Mouse (Mus musculus) embryonic facial prominence, embryonic 12.5 days (tissue): ENCODE data around the gene Arl3. TPM values are rescaled to one million over a fixed set of nuclear protein-coding genes. Genes with fewer than 3 reads are reported as not detected.

Experiments
- ATAC-seq: fragments of 200-750 bp; cut with Nextera tagmentation; 2 replicates; pipeline ENCODE4 v1.8.0; 2017; ENCODE audit not compliant: insufficient number of reproducible peaks, insufficient read depth, low FRiP score, low TSS enrichment
- H3K27ac ChIP-seq: fragments of 300-500 bp; sonication (generic); 2 replicates; pipeline ENCODE4 v1.5.1; 2016; ENCODE audit warnings: mild to moderate bottlenecking
- H3K27me3 ChIP-seq: fragments of 300-500 bp; sonication (generic); 2 replicates; pipeline ENCODE4 v1.6.1; 2016; ENCODE audit warnings: mild to moderate bottlenecking, moderate library complexity
- H3K36me3 ChIP-seq: fragments of 300-500 bp; sonication (generic); 2 replicates; pipeline ENCODE4 v1.6.1; 2016; ENCODE audit warnings: mild to moderate bottlenecking
- H3K4me1 ChIP-seq: fragments of 300-500 bp; sonication (generic); 2 replicates; pipeline ENCODE4 v1.6.1; 2016
- H3K4me2 ChIP-seq: fragments of 300-500 bp; sonication (generic); replicated peaks from 2 replicates; pipeline ENCODE4 v1.6.1; 2016; ENCODE audit warnings: mild to moderate bottlenecking, moderate library complexity
- H3K4me3 ChIP-seq: fragments of 300-500 bp; sonication (generic); 2 replicates; pipeline ENCODE4 v1.5.1; 2016; ENCODE audit warnings: mild to moderate bottlenecking
- H3K9ac ChIP-seq: fragments of 300-500 bp; sonication (generic); 2 replicates; pipeline ENCODE4 v1.6.1; 2016; ENCODE audit warnings: mild to moderate bottlenecking, moderate library complexity
- H3K9me3 ChIP-seq: fragments of 300-500 bp; sonication (generic); 2 replicates; pipeline ENCODE4 v1.6.1; 2016; ENCODE audit warnings: mild to moderate bottlenecking, moderate library complexity
- WGBS: fragments of 180-500 bp; shearing (Covaris S2); methylation state at CpG from one replicate; pipeline ENCODE4 v1.1.7; 2016; 5-methylcytosine and 5-hydroxymethylcytosine counted together
- polyA plus RNA-seq: library from polyadenylated mRNA; unstranded; fragments of >200 nt; fragmentation: Nextera tagmentation; extraction: Ambion mirVana; gene quantifications from 2 replicates; pipeline ENCODE4 v1.2.1, GENCODE M21; 2016

Gene Arl3
- polyA plus RNA-seq, 1 experiment from 2014 or later: 191 TPM

- Histone ChIP-seq H3K4me2 (no peak overlapping the region), H3K27ac (no peak overlapping the region), H3K36me3 (peaks cover 37% of the 10 kb centered on the region), H3K4me1 (no peaks in the 10 kb centered on the region), H3K9me3 (no peaks in the 10 kb centered on the region), H3K4me3 (no peak overlapping the region), H3K27me3 (no peaks in the 10 kb centered on the region), H3K9ac (no peak overlapping the region)
- ATAC-seq: no peak
- WGBS: 76% methylated on average over 7 of the region's 7 CpGs
These were observed 34.4 kb upstream of the Arl3 start for GRCm38 (mm10) chr19:46607424-46607823.

- H3K4me2 ChIP-seq: no peak overlapping the region
- no peak overlapping the region for H3K27ac ChIP-seq
- WGBS: 93% methylated on average over 13 of the region's 13 CpGs
- H3K9ac ChIP-seq: no peak overlapping the region
- no peaks in the 10 kb centered on the region for H3K4me1 ChIP-seq
- no peak for ATAC-seq
- no peaks in the 10 kb centered on the region for H3K9me3 ChIP-seq
- H3K4me3 ChIP-seq: no peak overlapping the region
- H3K36me3 ChIP-seq: peaks cover 37% of the 10 kb centered on the region
- H3K27me3 ChIP-seq: no peaks in the 10 kb centered on the region
These were observed 33.7 kb upstream of the Arl3 start for GRCm38 (mm10) chr19:46606718-46607117.

DNA sequence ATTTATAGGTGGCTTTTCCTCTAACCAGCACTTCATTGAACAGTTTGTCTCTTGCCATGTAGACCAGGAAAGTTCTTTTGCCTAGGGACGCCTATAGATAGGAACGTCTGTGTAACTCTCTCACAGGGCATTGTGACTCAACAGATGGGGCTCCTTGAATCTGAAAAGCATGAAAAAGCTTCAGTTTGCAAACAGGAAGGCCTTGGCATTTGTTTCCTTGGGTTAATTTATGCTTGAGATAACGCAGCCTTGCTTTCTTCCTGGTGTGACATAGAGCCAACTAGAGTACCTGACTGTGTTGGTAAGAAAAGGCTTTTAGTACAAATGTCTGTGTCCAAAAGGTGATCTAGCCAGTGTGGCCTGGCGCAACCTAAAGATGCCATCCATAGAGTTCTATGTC is 29.4 kb upstream of the Arl3 start:
- Histone ChIP-seq H3K9me3 (no peaks in the 10 kb centered on the region), H3K4me2 (no peak overlapping the region), H3K36me3 (peaks cover 20% of the 10 kb centered on the region), H3K4me3 (no peak overlapping the region), H3K9ac (no peak overlapping the region), H3K27ac (no peak overlapping the region), H3K4me1 (peaks cover 13% of the 10 kb centered on the region), H3K27me3 (no peaks in the 10 kb centered on the region)
- no peak for ATAC-seq
- 96% methylated on average over 4 of the region's 4 CpGs for WGBS

GRCm38 (mm10) chr19:46601491-46601890 is 28.5 kb upstream of the Arl3 start:
- peaks cover 13% of the 10 kb centered on the region for H3K36me3 ChIP-seq
- peaks cover 13% of the 10 kb centered on the region for H3K4me1 ChIP-seq
- no peak overlapping the region for H3K9ac ChIP-seq
- no peak overlapping the region for H3K4me2 ChIP-seq
- H3K4me3 ChIP-seq: no peak overlapping the region
- ATAC-seq: no peak
- 88% methylated on average over 14 of the region's 14 CpGs for WGBS
- H3K27me3 ChIP-seq: no peaks in the 10 kb centered on the region
- no peak overlapping the region for H3K27ac ChIP-seq
- no peaks in the 10 kb centered on the region for H3K9me3 ChIP-seq

DNA sequence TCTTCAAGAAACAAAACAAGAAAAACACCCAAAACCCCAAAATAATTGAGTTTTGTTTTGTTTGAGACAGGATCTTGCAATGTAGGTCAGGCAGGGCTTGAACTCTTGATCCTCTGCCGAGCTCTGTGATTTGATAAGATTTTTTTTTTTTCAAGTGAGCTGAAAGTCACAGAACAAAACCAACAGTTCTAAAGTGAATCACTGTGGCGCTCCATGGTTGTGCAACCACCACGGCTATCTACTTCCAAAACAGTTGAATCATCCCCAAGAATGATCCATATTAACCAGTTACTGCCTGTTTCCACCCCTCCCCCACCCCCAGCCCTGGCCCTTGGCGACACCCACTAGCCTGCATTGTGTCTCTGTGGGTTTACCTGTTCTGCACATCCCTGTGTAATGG is 27.4 kb upstream of the Arl3 start:
- Histone ChIP-seq H3K27me3 (no peaks in the 10 kb centered on the region), H3K36me3 (peaks cover 9% of the 10 kb centered on the region), H3K4me2 (peak overlapping the region; percentile 86), H3K9ac (no peak overlapping the region), H3K4me1 (peaks cover 13% of the 10 kb centered on the region), H3K9me3 (no peaks in the 10 kb centered on the region), H3K4me3 (peak overlapping the region; percentile 99), H3K27ac (no peak overlapping the region)
- WGBS: 76% methylated on average over 4 of the region's 4 CpGs
- ATAC-seq: no peak

GRCm38 (mm10) chr19:46599375-46600256 is 26.6 kb upstream of the Arl3 start:
- Histone ChIP-seq H3K9me3 (no peaks in the 10 kb centered on the region), H3K9ac (peak overlapping the region; percentile 80), H3K4me1 (peaks cover 13% of the 10 kb centered on the region), H3K4me2 (peak overlapping the region; percentile 86), H3K4me3 (peak overlapping the region; percentile 99), H3K27me3 (no peaks in the 10 kb centered on the region), H3K36me3 (peaks cover 9% of the 10 kb centered on the region), H3K27ac (peak overlapping the region; percentile 54; the same call in 1 of the 2 replicates)
- 19% methylated on average over 22 of the region's 22 CpGs for WGBS
- peak; percentile 19; the same call in 1 of the 2 replicates for ATAC-seq

DNA sequence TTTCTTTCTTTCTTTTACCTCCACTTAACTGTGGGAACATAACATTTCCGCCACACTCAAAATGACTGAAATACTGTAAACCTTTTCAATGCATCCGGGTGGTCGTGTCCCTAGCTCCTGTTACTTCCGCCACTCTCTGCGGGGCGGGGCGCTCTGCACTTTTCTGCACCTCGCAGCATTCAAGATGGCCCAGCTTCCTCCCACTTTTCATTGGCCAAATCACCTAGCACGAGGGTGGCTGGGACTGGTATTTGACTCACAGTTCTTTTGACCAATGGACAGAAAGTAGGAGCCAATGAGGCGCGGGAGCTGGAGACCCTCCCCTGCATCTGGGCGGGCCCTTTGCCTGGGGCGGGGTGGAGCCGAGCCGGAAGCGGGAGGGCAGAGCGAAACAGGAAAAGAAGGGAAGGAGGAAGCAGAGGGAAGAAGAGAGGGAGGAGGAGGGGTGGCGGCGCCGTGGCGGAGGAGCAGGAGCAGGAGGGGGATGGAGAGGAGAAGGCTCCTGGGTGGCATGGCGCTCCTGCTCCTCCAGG is 25.8 kb upstream of the Arl3 start, which contains the start of gene Wbp1l:
Gene Wbp1l (plus strand): TSS at position 365 of the 533 bp plus-strand sequence.
- Histone ChIP-seq H3K36me3 (peaks cover 9% of the 10 kb centered on the region; the same call in 1 of the 2 replicates), H3K27me3 (no peaks in the 10 kb centered on the region), H3K27ac (peak within 1 kb of the TSS; percentile 54; the same call in 1 of the 2 replicates), H3K9me3 (no peaks in the 10 kb centered on the region), H3K9ac (peak within 1 kb of the TSS; percentile 80), H3K4me3 (peak within 1 kb of the TSS; percentile 99), H3K4me2 (peak within 1 kb of the TSS; percentile 86), H3K4me1 (peaks cover 13% of the 10 kb centered on the region)
- 1% methylated on average over 22 of the region's 22 CpGs for WGBS
- ATAC-seq: peak; percentile 99

DNA sequence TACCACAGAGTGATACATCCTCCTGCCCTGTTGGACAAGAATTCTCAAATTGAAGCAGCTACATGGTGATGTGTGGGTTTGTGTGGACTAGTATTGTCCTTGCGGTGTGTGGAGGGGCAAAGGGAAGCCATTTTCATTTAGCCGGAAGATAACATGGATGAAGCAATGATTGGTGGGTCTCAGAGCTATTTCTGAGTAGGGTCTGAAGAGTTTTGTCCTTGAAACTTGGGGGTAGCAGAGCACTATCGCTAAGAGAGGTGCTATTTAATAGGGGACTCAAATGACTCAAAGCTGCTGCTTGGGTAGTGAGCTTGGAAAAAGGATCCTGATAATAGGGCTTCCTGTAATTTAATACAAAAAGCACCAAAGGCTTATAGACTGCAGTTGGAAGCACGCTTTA is 25.2 kb upstream of the Arl3 start:
- H3K36me3 ChIP-seq: peaks cover 11% of the 10 kb centered on the region; the same call in 1 of the 2 replicates
- no peaks in the 10 kb centered on the region for H3K9me3 ChIP-seq
- ATAC-seq: no peak
- peaks cover 13% of the 10 kb centered on the region for H3K4me1 ChIP-seq
- H3K27me3 ChIP-seq: no peaks in the 10 kb centered on the region
- H3K9ac ChIP-seq: no peak overlapping the region
- WGBS: 77% methylated on average over 4 of the region's 4 CpGs
- no peak overlapping the region for H3K27ac ChIP-seq
- no peak overlapping the region for H3K4me3 ChIP-seq
- H3K4me2 ChIP-seq: peak overlapping the region; percentile 86; the same call in 1 of the 2 replicates

GRCm38 (mm10) chr19:46592751-46593439 is 19.9 kb upstream of the Arl3 start:
- H3K36me3 ChIP-seq: peaks cover 57% of the 10 kb centered on the region
- no peak overlapping the region for H3K27ac ChIP-seq
- no peak overlapping the region for H3K4me3 ChIP-seq
- no peaks in the 10 kb centered on the region for H3K27me3 ChIP-seq
- H3K9ac ChIP-seq: no peak overlapping the region
- WGBS: 91% methylated on average over 9 of the region's 9 CpGs
- H3K4me1 ChIP-seq: no peaks in the 10 kb centered on the region
- no peak overlapping the region for H3K4me2 ChIP-seq
- no peaks in the 10 kb centered on the region for H3K9me3 ChIP-seq
- ATAC-seq: no peak

GRCm38 (mm10) chr19:46591575-46591974 is 18.6 kb upstream of the Arl3 start:
- H3K4me2 ChIP-seq: no peak overlapping the region
- H3K36me3 ChIP-seq: peaks cover 63% of the 10 kb centered on the region
- ATAC-seq: no peak
- no peaks in the 10 kb centered on the region for H3K27me3 ChIP-seq
- H3K27ac ChIP-seq: no peak overlapping the region
- 90% methylated on average over 6 of the region's 6 CpGs for WGBS
- no peak overlapping the region for H3K9ac ChIP-seq
- H3K4me1 ChIP-seq: no peaks in the 10 kb centered on the region
- no peaks in the 10 kb centered on the region for H3K9me3 ChIP-seq
- no peak overlapping the region for H3K4me3 ChIP-seq

DNA sequence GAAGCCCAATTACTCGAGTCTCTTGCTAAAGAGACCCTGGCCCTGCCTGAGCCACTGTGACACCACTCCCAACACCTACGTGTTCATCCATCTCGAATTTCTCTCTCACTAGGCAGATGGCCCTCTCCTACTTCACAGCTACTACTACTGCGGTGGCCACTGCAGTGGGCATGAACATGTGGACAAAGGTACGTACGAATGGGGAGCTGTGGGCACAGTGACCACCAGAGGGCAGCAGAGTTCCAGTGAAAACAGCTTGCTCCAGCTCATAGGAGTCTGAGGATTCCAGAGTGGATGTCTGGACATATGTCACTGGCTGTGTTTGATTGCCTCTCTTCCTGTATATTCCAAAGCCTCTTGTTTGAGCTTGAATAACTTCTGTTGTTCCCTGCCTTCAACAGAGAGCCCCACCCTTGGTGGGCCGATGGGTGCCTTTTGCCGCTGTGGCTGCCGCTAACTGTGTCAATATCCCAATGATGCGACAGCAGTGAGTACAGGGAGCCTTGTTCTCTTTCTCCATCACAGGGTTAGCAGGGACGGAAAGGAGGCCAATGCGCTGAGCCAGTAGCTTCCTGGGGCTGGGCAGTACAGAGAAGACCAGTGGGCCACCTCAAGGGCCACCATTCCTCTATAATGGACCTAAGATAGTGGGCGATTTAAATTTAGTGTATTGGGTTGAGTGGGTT is 15.0 kb upstream of the Arl3 start:
- H3K4me1 ChIP-seq: no peaks in the 10 kb centered on the region
- no peak overlapping the region for H3K27ac ChIP-seq
- WGBS: 62% methylated on average over 13 of the region's 13 CpGs
- ATAC-seq: no peak
- H3K36me3 ChIP-seq: peaks cover 55% of the 10 kb centered on the region
- no peak overlapping the region for H3K9ac ChIP-seq
- H3K9me3 ChIP-seq: no peaks in the 10 kb centered on the region
- H3K4me3 ChIP-seq: no peak overlapping the region
- H3K4me2 ChIP-seq: no peak overlapping the region
- no peaks in the 10 kb centered on the region for H3K27me3 ChIP-seq
